Mouse (Mus musculus): ENCODE results near the gene Ltf.

- TF ChIP-seq CTCF (IDR thresholded peaks at IDR 0.05; ENCODE audit: low read depth) (no peak), EP300 (IDR thresholded peaks at IDR 0.05; ENCODE audit: low read depth) (no peak)
Measured at GRCm38 (mm10) chr9:111012041-111012440, 7.0 kb upstream of the Ltf start.
